Mouse (Mus musculus) left cerebral cortex, postnatal 25 days (tissue): ENCODE data around the gene Rabep2. TPM values are rescaled to one million over a fixed set of nuclear protein-coding genes. Genes with fewer than 3 reads are reported as not detected.
"Not testable (repeated sequence)": the region's sequence is repeated elsewhere in the genome, so short reads cannot be mapped to it uniquely, and the experiment has no call there.

Experiments
- DNase-seq, 2 experiments: peaks; one replicate each; pipeline ENCODE4 v3.0.0; 2022; ENCODE audit warnings: low spot score in 2 of 2, mixed read lengths in 1 of 2
- intact Hi-C: fragments of 180-260 bp; cut with DNase I; formaldehyde crosslinking; loops from one replicate; pipeline ENCODE4 v1.15.1; 2025
- total RNA-seq, 2 experiments: library from RNA; stranded (reverse); gene quantifications; 2 replicates each; pipeline ENCODE4 v1.2.3; 2021

The Rabep2 gene
- total RNA-seq, 2 experiments from 2014 or later, result 10.8 to 14.4 TPM

GRCm38 (mm10) chr7:126481699-126482098 lies 53.1 kb downstream of the Rabep2 start:
- intact Hi-C loops, result loop anchor here (2.0 kb wide), 1 partner anchor 47 kb away; no protein-coding TSS in a partner anchor
- no peak for DNase-seq

- intact Hi-C loops, result no loop called here
- peak; percentile 37 to 66 for DNase-seq
These were observed 53.9 kb downstream of the Rabep2 start for GRCm38 (mm10) chr7:126482392-126482871.

GRCm38 (mm10) chr7:126487052-126487483 lies 58.5 kb downstream of the Rabep2 start, which contains the start of gene Tufm:
Tufm (plus strand) TSS chr7:126487361.
- DNase-seq, result peak; percentile 96 to 99
- intact Hi-C loops, result loop anchor here (1.0 kb wide), 2 partner anchors 12 to 15 kb away; partner anchors contain the start of gene Sh2b1

- intact Hi-C loops, result loop anchor here (1.0 kb wide), 2 partner anchors 12 to 14 kb away; partner anchors contain the start of gene Sh2b1
- DNase-seq, result not testable (repeated sequence)
These were observed 59.2 kb downstream of the Rabep2 start for GRCm38 (mm10) chr7:126487617-126488385.

GRCm38 (mm10) chr7:126491005-126491404 lies 62.4 kb downstream of the Rabep2 start:
- no peak for DNase-seq
- intact Hi-C loops, result no loop called here

- intact Hi-C loops, result no loop called here
- no peak for DNase-seq
These were observed 63.4 kb downstream of the Rabep2 start for GRCm38 (mm10) chr7:126491973-126492372.

- intact Hi-C loops, result no loop called here
- no peak for DNase-seq
These were observed 65.6 kb downstream of the Rabep2 start for GRCm38 (mm10) chr7:126494120-126494519.

GRCm38 (mm10) chr7:126496475-126496874 lies 67.9 kb downstream of the Rabep2 start:
- intact Hi-C loops, result loop anchor here (5.0 kb wide), 1 partner anchor 51 kb away; no protein-coding TSS in a partner anchor

GRCm38 (mm10) chr7:126497966-126498365 lies 69.4 kb downstream of the Rabep2 start:
- DNase-seq, result no peak
- intact Hi-C loops, result loop anchor here (5.0 kb wide), 1 partner anchor 49 kb away; no protein-coding TSS in a partner anchor

More at GRCm38 (mm10) chr7:126496475-126496874, 67.9 kb downstream of the Rabep2 start:
- DNase-seq, result no peak

Other genes starting within 250 kb of the Rabep2 start
- 10 to 100 TPM; 93.6 to 95.1 TPM for gene Xpo6, start 228.3 kb upstream of the Rabep2 start, total RNA-seq
- gene Sbk1, start 156.1 kb upstream of the Rabep2 start, total RNA-seq, result 10 to 100 TPM; 75.6 to 82.4 TPM
- gene Lat, start 59.2 kb upstream of the Rabep2 start, total RNA-seq, result under 1 TPM; 0.64 to 0.76 TPM
- gene Spns1, start 51.3 kb upstream of the Rabep2 start, total RNA-seq, result 10 to 100 TPM; 87.9 to 97.7 TPM
- 1 to 10 TPM; 5.4 to 6.5 TPM for gene Nfatc2ip, start 32.0 kb upstream of the Rabep2 start, total RNA-seq
- gene Cd19, start 13.9 kb upstream of the Rabep2 start, total RNA-seq, result not detected
- under 1 TPM; 0.32 to 0.39 TPM for gene Atp2a1, start 34.3 kb downstream of the Rabep2 start, total RNA-seq
- gene Sh2b1, start 46.7 kb downstream of the Rabep2 start, total RNA-seq, result 10 to 100 TPM; 74.1 to 78.9 TPM
- 10 to 100 TPM; 76.3 to 92.6 TPM for gene Tufm, start 58.6 kb downstream of the Rabep2 start, total RNA-seq
- 100 to 1,000 TPM; 114 TPM for gene Atxn2l, start 74.7 kb downstream of the Rabep2 start, total RNA-seq
- 100 to 1,000 TPM; 176 to 188 TPM for gene Eif3c, start 137.7 kb downstream of the Rabep2 start, total RNA-seq
- gene Apobr, start 156.2 kb downstream of the Rabep2 start, total RNA-seq, result under 1 TPM; 0.39 to 0.53 TPM
- gene Cln3, start 157.1 kb downstream of the Rabep2 start, total RNA-seq, result 10 to 100 TPM; 21.3 to 35.1 TPM
- gene Il27, start 166.2 kb downstream of the Rabep2 start, total RNA-seq, result not detected
- 10 to 100 TPM; 15.7 to 22.1 TPM for gene Nupr1, start 202.1 kb downstream of the Rabep2 start, total RNA-seq
- gene Sgf29, start 220.6 kb downstream of the Rabep2 start, total RNA-seq, result 10 to 100 TPM; 31.1 to 35.4 TPM
- 10 to 100 TPM; 11.7 to 19.3 TPM for gene Sult1a1, start 247.7 kb downstream of the Rabep2 start, total RNA-seq